Mouse (Mus musculus) granulocyte monocyte progenitor cell, adult 5-6 weeks (primary cell): ENCODE measurements around the gene Slc36a2. TPM values are rescaled to one million over a fixed set of nuclear protein-coding genes. Genes with fewer than 3 reads are reported as not detected.
"Not testable (repeated sequence)": the region's sequence is repeated elsewhere in the genome, so short reads cannot be mapped to it uniquely, and the experiment has no call there.

ENCODE experiments used
- ATAC-seq: replicated peaks from 2 replicates; pipeline ENCODE4 v1.8.0; 2016; ENCODE audit warnings: mild to moderate bottlenecking, moderate TSS enrichment, inconsistent platforms; ENCODE audit not compliant: poor library complexity, severe bottlenecking
- total RNA-seq, 2 experiments: library from RNA; stranded (forward) in 1 of 2; stranded (reverse) in 1 of 2; fragments of 200-712, 200-1000 nt in 1 of 2; fragments of >200 nt in 1 of 2; fragmentation: Nextera tagmentation in 1 of 2; gene quantifications; 2 replicates each; pipeline ENCODE4 v1.2.3; 2014 to 2017

Gene Slc36a2
- total RNA-seq, 2 experiments from 2014 or later, result 1.9 to 6.5 TPM

DNA sequence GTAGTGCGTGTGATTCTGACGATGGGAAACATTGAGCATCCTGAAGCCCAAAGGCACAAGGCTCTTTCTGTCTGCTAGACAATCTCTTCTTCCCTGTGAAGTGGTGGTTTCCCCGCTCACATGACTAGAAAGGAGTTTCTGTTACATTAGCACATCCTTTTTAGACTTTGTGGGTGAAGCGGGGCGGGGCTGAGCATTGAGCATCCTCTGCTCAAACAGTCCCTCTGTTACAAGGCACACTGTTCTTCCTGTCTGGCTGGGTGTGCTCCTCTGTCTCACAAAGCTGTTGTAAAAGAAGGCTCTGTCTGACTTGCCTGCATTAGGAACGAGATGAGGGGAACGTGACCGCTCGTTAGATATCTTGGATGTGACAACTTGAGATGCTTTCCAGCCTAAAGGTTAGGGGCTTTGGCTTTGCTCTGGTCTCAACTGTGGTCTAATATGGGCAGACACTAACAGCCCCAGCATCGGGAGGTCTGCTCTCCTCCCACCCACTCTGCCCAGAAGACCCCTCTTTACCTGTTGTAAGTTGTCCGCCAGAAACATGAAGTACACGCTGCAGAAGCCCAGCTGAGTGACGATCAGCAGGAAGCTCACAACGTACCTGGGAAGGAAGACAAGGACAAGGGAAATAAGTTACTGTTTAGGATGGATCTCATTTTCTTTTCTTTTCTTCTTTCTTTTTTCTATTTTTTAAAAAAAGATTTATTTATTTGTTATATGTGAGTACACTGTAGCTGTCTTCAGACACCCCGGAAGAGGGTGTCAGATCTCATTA is 47.9 kb downstream of the Slc36a2 start:
- ATAC-seq, result peak; percentile 91

DNA sequence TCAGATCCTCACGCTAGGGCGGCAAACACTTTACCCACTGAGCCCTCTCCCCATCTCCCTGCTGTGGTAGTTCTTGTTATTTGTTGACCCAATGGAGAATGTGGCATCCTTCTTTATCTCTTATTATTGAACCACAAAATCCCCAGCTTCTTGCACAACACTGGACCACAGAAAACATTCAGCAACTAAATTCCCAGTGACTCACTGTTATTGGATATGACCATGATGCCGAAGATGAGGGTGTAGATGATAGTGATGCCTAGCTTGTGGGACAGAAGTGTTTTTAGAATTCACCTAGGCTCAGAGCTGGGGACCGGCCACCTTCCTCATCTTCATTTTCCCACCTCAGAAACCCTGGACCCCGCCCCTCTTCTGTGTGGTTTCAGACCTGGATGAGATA is 50.0 kb downstream of the Slc36a2 start:
- ATAC-seq, result 0 out of 2 replicates have a peak, but pooled peaks have one; percentile 5

DNA sequence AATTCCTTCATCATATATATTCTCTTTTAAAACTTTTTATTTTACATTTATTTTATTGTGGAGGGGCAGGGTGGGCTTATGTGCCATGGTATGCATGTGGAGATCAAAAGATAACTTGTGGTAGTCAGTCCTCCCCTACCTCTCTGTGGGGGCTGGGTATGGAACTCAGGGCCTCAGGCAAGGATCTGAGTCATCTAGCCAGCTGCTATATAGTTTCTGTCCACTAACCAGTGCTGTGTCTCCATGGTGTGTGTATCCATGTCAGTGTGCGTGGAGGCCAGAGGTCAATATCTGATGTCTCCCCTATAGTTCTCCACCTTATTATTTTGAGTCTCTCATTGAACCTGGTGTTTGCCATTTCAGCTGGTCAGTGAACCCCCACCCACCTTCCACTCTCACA is 50.5 kb downstream of the Slc36a2 start:
- ATAC-seq, result no peak

DNA sequence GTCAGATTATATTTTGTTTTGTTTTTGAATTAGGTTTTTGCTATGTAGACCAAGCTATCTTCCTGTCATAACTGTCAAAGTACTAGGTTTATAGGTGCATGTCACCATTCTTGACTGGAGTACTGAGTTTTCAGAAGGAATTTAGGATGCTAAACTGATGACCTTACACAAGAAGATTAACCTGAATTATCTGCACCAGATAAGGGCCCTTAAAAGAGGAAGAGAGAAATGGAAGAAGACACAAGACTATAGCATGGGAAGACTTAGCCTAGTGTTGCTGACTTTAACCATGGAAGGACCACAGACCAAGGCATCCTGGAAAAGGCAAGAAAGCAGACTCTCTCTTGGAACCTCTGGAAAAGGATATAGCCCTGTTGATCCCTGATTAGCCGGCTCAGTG is 51.7 kb downstream of the Slc36a2 start:
- ATAC-seq, result no peak

DNA sequence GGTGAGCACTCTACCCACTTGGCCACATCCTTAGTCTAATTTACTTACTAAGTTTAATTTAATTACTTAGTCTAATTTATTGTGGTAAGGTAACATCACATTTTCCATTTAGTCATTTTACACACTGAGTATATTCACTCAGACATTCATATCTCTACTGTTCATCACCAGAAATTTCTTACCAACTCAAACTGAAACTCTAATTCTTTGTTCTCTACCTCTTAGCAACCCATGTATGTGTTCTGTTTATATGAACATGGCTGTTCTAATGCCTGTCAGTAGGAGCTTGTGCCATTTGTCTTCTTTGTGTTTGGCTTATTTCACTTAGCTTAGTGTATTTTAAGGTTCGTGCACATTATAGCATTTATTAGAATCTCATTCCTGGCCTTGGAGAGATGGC is 52.9 kb downstream of the Slc36a2 start:
- no peak for ATAC-seq

DNA sequence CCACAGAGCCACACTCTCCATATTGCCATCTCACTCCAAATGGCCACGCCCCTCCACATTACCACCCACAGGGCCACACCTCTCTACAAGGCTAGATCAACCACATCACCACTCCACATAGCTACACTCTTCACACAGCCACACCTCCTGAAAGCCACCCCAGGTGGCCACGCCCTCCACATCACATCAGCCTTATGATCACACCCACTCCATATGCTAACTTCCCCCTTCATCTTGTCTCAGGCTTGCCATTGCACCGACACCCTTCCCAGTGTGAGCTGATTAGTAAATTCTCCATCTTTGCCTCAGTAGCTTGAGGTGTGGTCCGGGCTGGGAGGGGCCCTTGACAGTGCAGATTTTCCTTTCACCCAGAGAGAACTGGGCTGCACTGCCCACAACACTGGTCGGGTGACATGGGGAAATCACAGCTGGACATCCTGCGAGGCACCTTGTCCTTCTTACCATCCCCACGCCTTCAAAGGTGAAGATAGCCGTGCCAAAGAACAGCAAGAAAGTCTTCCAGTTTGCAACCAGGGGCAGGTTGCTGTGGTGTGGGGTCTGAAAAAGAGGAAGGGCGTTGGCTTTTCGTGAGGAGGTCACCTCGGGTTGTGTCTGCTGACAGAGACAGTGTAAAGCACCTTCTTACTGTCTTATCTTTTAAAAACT is 53.7 kb downstream of the Slc36a2 start:
- peak; percentile 92 for ATAC-seq

DNA sequence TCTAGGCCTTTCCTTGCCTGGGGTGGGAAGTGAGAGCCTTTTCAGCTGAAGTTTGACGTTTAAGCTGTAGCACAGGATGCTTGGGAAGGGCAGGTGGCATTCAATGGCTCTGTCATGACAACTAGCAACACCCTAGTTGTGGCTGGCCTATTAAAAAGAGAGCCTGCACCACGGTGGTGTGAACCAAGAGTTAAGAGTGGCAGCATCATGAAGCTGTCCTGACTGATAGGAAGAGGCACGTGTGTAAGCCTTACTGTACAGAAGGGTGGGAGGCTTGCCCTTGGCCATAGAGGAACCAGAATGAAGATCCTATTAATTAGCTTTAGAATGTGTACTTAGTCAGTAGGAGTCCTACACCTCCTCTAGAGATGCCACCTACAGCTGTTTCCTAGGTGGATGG is 56.5 kb downstream of the Slc36a2 start:
- no peak for ATAC-seq

DNA sequence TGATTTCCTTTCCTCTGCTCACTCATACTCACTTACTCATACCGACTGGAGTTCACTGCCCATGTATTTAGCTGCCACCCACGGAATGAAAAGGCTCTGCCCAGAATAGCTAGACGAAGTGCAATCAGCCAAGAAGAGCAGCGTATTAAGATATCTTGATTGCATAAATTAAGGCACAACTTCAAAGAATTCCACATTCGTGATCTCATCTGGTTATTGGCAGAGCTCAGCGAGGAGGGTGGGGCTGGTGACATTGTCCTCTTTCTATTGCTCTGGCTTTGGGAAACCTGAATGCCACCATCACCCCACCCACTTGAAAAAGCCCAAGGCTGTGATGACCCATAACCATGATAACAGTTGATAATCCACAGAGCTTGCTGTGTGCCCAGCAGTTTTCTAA is 56.9 kb downstream of the Slc36a2 start:
- ATAC-seq, result no peak

DNA sequence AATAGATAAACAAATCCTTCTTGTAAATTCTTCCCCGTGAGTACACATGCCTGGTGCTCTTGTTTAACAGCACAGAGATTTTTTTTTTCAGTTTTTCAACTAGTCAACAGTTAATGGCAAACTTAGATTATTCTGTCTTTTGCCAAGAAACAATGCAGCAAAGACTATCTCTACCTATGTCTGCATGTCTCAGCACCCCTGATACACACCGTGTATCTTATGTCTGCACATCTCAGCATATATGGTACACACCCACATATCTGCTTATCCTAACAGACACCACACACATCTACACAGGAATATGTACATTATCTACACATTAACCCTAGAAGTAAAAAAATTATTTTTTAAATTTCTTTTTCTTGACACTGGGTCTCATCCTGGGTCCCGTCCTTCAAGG is 58.2 kb downstream of the Slc36a2 start:
- no peak for ATAC-seq

DNA sequence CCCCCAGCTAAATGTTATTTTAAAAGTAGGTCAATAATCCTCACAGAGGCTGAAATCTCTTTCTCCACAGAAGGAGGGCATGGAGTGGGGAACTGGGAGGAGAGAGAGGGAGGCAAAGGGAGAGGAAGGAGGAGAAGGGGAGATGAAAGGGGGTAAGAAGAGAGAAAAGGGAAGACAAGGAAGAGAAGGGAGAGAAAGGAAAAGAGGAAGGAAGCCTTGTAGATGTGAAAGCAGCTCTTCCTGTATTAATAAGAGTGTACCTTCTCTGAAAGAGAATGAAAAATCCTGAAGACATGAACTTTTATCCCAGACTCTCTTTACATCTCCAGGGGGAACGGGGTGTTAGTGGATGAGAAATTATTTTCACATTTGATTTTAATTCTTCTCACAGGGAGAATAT is 63.4 kb downstream of the Slc36a2 start:
- peak; percentile 66 for ATAC-seq

DNA sequence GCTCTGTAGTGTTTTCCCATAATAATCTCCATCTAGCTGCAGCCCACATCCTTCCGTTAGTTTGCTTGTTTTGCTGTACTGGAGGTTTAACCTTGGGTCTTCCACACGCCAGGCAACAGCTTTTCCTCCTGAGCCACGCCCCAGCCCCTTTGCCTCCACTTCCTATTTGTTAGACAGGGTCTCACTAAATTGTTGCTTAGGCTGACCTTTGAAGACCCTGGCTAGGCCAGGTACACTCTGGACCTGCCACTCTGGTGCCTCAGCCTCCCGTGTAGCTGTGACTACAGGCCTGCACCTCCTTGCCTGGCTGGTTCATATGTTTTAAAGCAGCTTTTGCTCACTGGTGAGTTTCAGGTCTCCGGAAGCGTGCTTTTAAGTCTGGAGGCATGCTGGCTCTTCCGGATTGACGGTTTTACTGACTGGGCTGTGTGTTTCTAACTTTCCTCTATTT is 64.0 kb downstream of the Slc36a2 start:
- ATAC-seq, result peak; percentile 58

DNA sequence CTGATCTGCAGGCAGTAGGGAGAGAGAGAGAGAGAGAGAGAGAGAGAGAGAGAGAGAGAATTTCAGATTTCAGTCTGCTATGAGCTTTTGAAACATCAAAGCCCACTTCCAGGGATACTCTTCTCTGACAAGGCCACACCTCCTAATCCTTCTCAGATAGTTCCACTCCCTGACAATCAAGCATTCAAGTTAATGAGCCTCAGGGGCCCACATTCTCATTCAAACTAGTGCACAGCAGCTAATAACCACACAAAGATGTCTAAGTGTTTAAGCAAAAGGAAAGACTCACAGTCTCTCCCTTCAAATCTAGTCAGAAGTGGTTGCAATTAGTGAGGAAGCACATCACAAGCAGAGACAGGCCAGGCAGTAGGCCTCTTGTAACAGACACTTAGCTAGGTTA is 64.6 kb downstream of the Slc36a2 start:
- no peak for ATAC-seq

DNA sequence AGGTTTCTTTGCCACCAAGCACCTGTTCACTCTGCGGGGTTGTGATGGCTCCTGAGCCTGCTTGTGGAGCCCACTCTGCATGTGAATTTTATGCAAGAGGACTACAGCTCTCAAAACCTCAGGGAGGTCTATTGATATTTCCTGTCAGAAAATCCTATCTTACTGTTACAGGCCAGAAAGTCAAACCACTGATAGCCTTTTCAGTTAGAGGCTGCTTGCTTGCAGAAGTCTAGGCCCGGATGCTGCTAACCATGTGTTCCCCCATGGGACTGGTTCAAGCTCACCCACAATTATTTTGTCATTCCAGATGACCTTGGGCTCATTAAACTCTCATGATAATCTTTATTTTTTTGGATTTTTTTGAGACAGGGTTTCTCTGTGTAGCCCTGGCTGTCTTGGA is 67.8 kb downstream of the Slc36a2 start:
- ATAC-seq, result no peak

DNA sequence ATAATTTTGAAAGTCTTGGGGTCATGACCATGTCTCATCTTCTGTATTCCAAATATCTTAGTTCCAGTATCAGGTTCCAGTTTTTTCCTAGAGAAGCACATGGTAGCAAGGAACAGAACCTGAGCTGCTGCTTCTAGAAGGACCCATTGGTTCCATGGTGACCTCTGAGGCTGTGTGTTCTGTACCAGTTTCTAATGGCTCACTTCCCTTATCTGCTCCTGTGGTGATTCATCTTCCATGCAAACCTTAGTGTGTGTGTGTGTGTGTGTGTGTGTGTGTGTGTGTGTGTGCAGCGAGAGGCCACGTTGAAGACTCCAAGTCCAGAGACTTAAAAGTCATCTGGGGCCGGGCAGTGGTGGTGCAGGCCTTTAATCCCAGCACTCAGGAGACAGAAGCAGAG is 68.9 kb downstream of the Slc36a2 start:
- ATAC-seq, result peak; percentile 32

DNA sequence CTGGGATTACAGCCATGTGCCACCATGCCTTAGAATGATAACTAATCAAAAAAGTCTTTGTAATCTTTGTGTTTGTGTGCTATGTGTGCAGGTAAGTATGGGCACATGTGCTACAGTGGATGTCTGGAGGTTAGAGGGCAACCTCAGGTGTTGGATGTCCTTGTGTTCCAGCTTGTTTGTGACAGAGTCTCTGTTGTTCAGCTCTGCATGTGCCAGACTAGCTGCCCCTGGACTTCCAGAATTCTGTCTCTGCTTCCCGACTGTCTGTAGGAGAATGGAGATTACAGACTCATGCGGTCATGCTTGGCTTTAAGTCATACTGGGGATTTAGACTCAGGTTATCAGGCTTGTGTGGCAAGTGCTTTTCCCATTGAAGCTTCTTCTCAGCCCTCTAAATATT is 70.6 kb downstream of the Slc36a2 start:
- no peak for ATAC-seq

DNA sequence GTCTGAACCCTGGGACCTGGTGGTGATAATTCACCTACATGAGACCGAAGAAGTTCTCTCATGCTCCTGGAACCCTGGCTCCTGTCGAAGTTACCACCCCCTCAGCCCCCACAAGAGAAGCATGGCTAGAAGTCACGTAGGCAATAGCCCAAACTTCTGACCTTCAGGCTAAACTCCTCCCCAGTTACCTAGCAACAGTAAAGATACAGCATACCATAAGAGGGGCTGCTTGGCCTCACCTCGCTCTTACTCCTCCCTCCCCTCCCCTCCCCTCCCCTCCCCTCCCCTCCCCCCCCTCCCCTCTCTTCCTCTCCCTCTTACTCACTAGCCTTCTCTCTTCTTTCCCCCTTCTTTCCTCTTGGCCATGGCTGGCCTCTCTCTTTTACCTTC is 71.0 kb downstream of the Slc36a2 start:
- ATAC-seq, result not testable (repeated sequence)

DNA sequence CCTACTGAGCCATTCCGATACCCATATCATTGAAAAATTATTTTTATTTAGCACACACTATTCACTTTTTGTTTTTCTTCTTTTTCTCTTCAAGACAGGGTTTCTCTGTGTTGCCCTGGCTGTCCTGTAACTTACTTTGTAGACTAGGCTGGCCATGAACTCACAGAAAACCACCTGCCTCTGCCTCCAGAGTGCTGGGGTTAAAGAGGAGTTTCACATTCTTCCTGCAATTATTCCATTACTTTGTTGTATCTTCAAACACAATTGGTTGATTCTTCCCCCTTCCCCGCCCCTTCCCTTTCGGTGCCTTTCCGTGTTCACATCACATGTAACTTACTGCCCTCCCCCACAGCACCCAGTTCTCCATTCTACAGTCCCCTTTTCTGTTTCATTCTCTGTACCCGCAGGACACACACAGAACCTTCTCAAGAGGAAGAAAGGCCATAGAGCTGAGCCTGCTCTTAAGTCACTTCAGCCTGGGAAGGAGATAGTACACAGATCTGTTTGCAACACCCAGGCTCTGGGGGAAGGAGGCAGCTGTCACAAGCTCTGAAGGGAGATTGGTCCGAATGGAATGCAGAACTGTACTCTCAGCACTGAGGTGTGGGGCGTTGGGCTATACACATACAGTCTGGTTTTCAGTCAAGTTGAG is 71.5 kb downstream of the Slc36a2 start:
- ATAC-seq, result peak; percentile 97

DNA sequence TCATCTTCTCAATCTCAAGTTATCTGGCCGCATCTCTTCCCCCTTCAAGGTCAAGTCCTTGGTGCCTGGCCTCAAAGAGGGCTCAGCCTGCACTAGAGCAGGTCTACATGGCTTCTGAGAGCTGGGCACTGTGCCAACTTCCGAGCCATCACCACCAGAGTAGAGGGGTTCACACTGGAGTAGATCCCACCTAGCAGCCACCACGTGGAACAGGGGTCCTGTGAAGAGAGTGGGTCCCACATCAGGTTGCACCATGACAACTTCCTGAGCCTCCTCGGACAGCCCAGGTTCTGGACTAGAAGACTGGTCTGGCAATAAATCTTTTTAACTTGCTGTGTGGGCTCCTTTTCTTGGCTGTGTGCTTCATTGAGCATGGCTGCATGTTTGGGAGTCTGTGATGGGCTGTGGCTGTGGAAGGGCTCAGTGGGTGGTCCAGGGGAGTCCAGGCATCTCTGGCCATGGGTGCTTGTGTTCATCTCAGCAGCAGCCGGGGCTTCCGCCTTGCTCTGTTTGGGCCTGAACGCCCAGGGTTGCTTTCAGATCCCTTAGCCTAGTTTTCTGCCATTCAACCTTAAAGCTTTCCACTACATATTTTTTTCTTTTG is 74.2 kb downstream of the Slc36a2 start:
- no peak for ATAC-seq

DNA sequence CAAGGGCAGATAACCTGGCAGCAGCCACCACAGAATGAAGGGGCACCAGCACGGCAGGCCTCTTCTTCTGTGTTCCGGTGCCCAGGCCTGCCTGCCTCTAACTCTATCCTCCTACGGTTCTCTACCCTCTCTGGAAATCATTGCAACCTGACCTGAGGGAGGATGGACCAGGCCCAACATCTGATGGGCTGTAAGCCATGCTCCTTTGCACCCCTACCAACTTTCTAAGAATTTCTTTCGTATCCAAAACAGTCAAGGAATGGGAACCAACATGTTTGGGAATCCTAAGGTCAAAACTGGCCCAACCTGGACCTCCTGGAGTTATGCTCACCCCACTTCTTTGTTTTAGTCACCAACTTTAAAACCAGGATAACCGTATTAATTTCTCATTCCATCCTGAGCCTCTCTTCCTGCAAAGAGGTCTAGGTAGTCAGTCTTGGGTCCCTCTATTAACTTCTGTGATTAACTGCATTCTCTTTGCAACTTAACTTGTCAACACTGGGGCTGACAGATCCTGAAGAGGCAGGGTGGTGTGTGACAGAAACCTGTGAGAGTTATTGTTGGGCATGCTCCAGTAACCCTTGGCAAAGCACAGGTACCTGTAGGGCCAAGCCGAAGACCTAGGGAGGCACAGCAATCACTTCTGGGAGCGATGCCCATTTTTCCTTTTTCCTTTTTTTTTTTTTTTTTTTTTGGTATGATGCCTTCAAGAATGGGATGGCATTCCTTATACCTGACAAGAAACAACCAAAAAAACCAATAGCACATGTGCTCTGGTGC is 75.2 kb downstream of the Slc36a2 start:
- no peak for ATAC-seq
